Mouse (Mus musculus) layer of hippocampus, adult 8-10 months (tissue): ENCODE measurements around the gene Adam10. TPM values are rescaled to one million over a fixed set of nuclear protein-coding genes. Genes with fewer than 3 reads are reported as not detected.

Source experiments
- DNase-seq, 2 experiments: peaks; one replicate each; pipeline ENCODE4 v3.0.0; 2022; ENCODE audit warnings: low spot score in 2 of 2
- total RNA-seq, 4 experiments: library from RNA; stranded (reverse); gene quantifications; 2 replicates each; pipeline ENCODE4 v1.2.4; 2022

Adam10 gene
- total RNA-seq, 4 experiments from 2014 or later: 69.4 to 79.6 (median 74.7) TPM

GRCm38 (mm10) chr9:70671772-70672579 is 6.8 kb upstream of the Adam10 start:
- DNase-seq: peak in 1 of 2 experiments; percentile 14

GRCm38 (mm10) chr9:70673656-70674055 is 5.1 kb upstream of the Adam10 start:
- DNase-seq: no peak

- no peak for DNase-seq
These were observed 3.7 kb upstream of the Adam10 start for GRCm38 (mm10) chr9:70675117-70675516.

GRCm38 (mm10) chr9:70675961-70676360 is 2.8 kb upstream of the Adam10 start:
- DNase-seq: no peak

GRCm38 (mm10) chr9:70679132-70680091 is 615 bp downstream of the Adam10 start:
- DNase-seq: peak in 1 of 2 experiments; percentile 19

GRCm38 (mm10) chr9:70682202-70682601 is 3.4 kb downstream of the Adam10 start:
- no peak for DNase-seq

GRCm38 (mm10) chr9:70688301-70688968 is 9.6 kb downstream of the Adam10 start:
- DNase-seq: no peak

- no peak for DNase-seq
These were observed 11.1 kb downstream of the Adam10 start for GRCm38 (mm10) chr9:70689926-70690325.

GRCm38 (mm10) chr9:70690579-70690978 is 11.8 kb downstream of the Adam10 start:
- DNase-seq: no peak

- DNase-seq: no peak
These were observed 13.2 kb downstream of the Adam10 start for GRCm38 (mm10) chr9:70691772-70692693.

GRCm38 (mm10) chr9:70695723-70696122 is 16.9 kb downstream of the Adam10 start:
- no peak for DNase-seq

- no peak for DNase-seq
These were observed 19.3 kb downstream of the Adam10 start for GRCm38 (mm10) chr9:70698090-70698489.

- no peak for DNase-seq
These were observed 24.9 kb downstream of the Adam10 start for GRCm38 (mm10) chr9:70703597-70704203.

GRCm38 (mm10) chr9:70706444-70706843 is 27.6 kb downstream of the Adam10 start:
- no peak for DNase-seq

- peak; percentile 9 to 11 for DNase-seq
These were observed 50.7 kb downstream of the Adam10 start for GRCm38 (mm10) chr9:70729544-70729943.

- no peak for DNase-seq
These were observed 52.3 kb downstream of the Adam10 start for GRCm38 (mm10) chr9:70731079-70731478.

- DNase-seq: no peak
These were observed 54.4 kb downstream of the Adam10 start for GRCm38 (mm10) chr9:70733208-70733607.

- DNase-seq: no peak
These were observed 61.2 kb downstream of the Adam10 start for GRCm38 (mm10) chr9:70739998-70740397.

- no peak for DNase-seq
These were observed 72.9 kb downstream of the Adam10 start for GRCm38 (mm10) chr9:70751504-70752222.
